Mouse (Mus musculus) lung, adult 18-20 months (tissue): ENCODE results near the gene Ptger4.

ENCODE experiments used
- DNase-seq, 2 experiments: peaks; one replicate each; pipeline ENCODE4 v3.0.0; 2022; ENCODE audit warnings: mixed read lengths in 2 of 2

Ptger4 gene

GRCm38 (mm10) chr15:5157386-5157785, 86.6 kb downstream of the Ptger4 start:
- no peak for DNase-seq
